Mouse (Mus musculus) embryo, embryonic 10 days (tissue): ENCODE results near the gene Opn1mw.
A peak's percentile ranks its signal among the peaks of the same experiment; 100 is the strongest.
"Not testable (repeated sequence)": the region's sequence is repeated elsewhere in the genome, so short reads cannot be mapped to it uniquely, and the experiment has no call there.

ENCODE experiments used
- DNase-seq: peaks from one replicate; pipeline ENCODE4 v3.0.0-alpha.2; 2015; ENCODE audit warnings: low spot score

The Opn1mw gene

GRCm38 (mm10) chrX:74127164-74127563, at the start of gene Opn1mw:
Gene Opn1mw, plus strand, starts transcription at chrX:74127464.
- no peak for DNase-seq

GRCm38 (mm10) chrX:74084276-74084837, 42.9 kb upstream of the Opn1mw start:
- peak; percentile 6 for DNase-seq

- DNase-seq: peak; percentile 88
Observed at GRCm38 (mm10) chrX:74084946-74085498, 42.2 kb upstream of the Opn1mw start.

- peak; percentile 96 for DNase-seq
Observed at GRCm38 (mm10) chrX:74085601-74086038, 41.6 kb upstream of the Opn1mw start.

- DNase-seq: no peak
Observed at GRCm38 (mm10) chrX:74095130-74095529, 32.1 kb upstream of the Opn1mw start.

- no peak for DNase-seq
Observed at GRCm38 (mm10) chrX:74103457-74104188, 23.6 kb upstream of the Opn1mw start.

GRCm38 (mm10) chrX:74105916-74106315, 21.3 kb upstream of the Opn1mw start:
- no peak for DNase-seq

GRCm38 (mm10) chrX:74108747-74109146, 18.5 kb upstream of the Opn1mw start:
- DNase-seq: no peak

GRCm38 (mm10) chrX:74114036-74114435, 13.2 kb upstream of the Opn1mw start:
- DNase-seq: no peak

GRCm38 (mm10) chrX:74115511-74115910, 11.8 kb upstream of the Opn1mw start:
- peak; percentile 58 for DNase-seq

GRCm38 (mm10) chrX:74124975-74125374, 2.3 kb upstream of the Opn1mw start:
- no peak for DNase-seq

GRCm38 (mm10) chrX:74135263-74135662, 8.0 kb downstream of the Opn1mw start, which contains the start of gene Mecp2:
Gene Mecp2, minus strand, starts transcription at chrX:74135363.
- DNase-seq: not testable (repeated sequence)

GRCm38 (mm10) chrX:74167738-74168137, 40.5 kb downstream of the Opn1mw start, which contains the start of gene Tex28:
Gene Tex28, minus strand, starts transcription at chrX:74167838.
- no peak for DNase-seq

GRCm38 (mm10) chrX:74176959-74177358, 49.7 kb downstream of the Opn1mw start, which contains the start of gene Tktl1:
Gene Tktl1, plus strand, starts transcription at chrX:74177259.
- DNase-seq: no peak
